Mouse (Mus musculus) kidney, embryonic 14.5 days (tissue): ENCODE measurements around the gene Psmd9. TPM values are rescaled to one million over a fixed set of nuclear protein-coding genes. Genes with fewer than 3 reads are reported as not detected.

ENCODE experiments used
- ATAC-seq: fragments of 200-750 bp; cut with Nextera tagmentation; 2 replicates; pipeline ENCODE4 v1.8.0; 2017; ENCODE audit warnings: moderate number of reproducible peaks, mild to moderate bottlenecking, moderate TSS enrichment, moderate library complexity; ENCODE audit not compliant: low FRiP score, low TSS enrichment
- H3K27ac ChIP-seq: fragments of 300-500 bp; sonication (generic); 2 replicates; pipeline ENCODE4 v1.5.1; 2014; ENCODE audit warnings: low read depth, mild to moderate bottlenecking, low read length, moderate library complexity, mixed read lengths
- H3K27me3 ChIP-seq: fragments of 300-500 bp; sonication (generic); 2 replicates; pipeline ENCODE4 v1.6.1; 2014; ENCODE audit warnings: mild to moderate bottlenecking, low read length; ENCODE audit not compliant: control insufficient read depth, insufficient read depth
- H3K36me3 ChIP-seq: fragments of 300-500 bp; sonication (generic); 2 replicates; pipeline ENCODE4 v1.6.1; 2014; ENCODE audit warnings: low read length, mixed read lengths; ENCODE audit not compliant: control insufficient read depth, insufficient read depth
- H3K4me1 ChIP-seq: fragments of 300-500 bp; sonication (generic); 2 replicates; pipeline ENCODE4 v1.6.1; 2014; ENCODE audit warnings: low read length, mixed read lengths; ENCODE audit not compliant: control insufficient read depth, insufficient read depth
- H3K4me2 ChIP-seq: fragments of 300-500 bp; sonication (generic); replicated peaks from 2 replicates; pipeline ENCODE4 v1.6.1; 2014; ENCODE audit warnings: low read depth, mild to moderate bottlenecking, low read length
- H3K4me3 ChIP-seq: fragments of 300-500 bp; sonication (generic); 2 replicates; pipeline ENCODE4 v1.5.1; 2014; ENCODE audit warnings: mild to moderate bottlenecking, low read length
- H3K9ac ChIP-seq: fragments of 300-500 bp; sonication (generic); 2 replicates; pipeline ENCODE4 v1.6.1; 2014; ENCODE audit warnings: low read depth, mild to moderate bottlenecking, low read length, moderate library complexity
- H3K9me3 ChIP-seq: fragments of 300-500 bp; sonication (generic); 2 replicates; pipeline ENCODE4 v1.6.1; 2016; ENCODE audit warnings: low read length; ENCODE audit not compliant: control insufficient read depth
- WGBS: fragments of 180-500 bp; shearing (Covaris S2); extraction: QIAGEN DNeasy Blood & Tissue Kit; methylation state at CpG from one replicate; pipeline ENCODE4 v1.1.7; 2014; 5-methylcytosine and 5-hydroxymethylcytosine counted together
- polyA plus RNA-seq: library from polyadenylated mRNA; unstranded; fragments of >200 nt; fragmentation: Nextera tagmentation; extraction: Ambion mirVana; gene quantifications from 2 replicates; pipeline ENCODE4 v1.2.1, GENCODE M21; 2014

The Psmd9 gene
- polyA plus RNA-seq, 1 experiment from 2014 or later = 73.9 TPM

DNA sequence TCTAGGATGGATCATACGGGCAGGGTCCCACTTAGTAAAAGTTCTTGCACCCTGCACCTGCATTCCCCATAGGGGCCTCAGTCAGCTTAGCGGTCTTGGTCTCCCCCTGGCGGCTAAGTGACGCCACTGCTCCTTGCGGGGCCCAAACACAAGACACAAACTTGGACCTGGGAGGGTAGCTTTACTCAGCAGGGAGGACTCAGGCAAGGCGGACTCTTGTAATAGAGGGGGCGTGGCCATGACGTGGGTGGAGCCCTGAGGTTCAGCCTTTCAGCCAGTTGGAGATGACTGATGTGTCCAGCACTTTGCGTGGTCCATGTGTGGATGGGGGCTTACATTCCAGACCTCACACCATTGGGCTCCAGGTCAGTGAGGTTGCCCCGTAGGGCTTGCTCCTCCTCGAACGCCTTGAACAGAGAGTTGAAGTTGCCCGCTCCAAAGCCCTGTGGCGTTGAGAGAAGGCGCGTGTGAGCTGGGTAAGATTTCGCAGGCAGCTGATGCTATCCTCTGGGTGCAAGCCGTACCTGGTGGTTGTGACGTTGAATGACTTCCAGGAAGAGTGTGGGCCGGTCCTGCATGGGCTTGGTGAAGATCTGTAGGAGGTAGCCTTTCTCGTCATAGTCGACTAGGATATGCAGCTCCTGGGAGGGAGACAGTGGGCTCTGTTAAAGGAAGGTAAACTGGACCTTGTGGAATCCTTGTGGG lies 2.6 kb downstream of the Psmd9 start:
- H3K4me3 ChIP-seq = peak overlapping the region; percentile 22
- no peaks in the 10 kb centered on the region for H3K27me3 ChIP-seq
- H3K36me3 ChIP-seq = peaks cover 7% of the 10 kb centered on the region
- ATAC-seq = peak; percentile 87
- peak overlapping the region; percentile 45 for H3K4me2 ChIP-seq
- no peak overlapping the region for H3K27ac ChIP-seq
- no peaks in the 10 kb centered on the region for H3K9me3 ChIP-seq
- peak overlapping the region; percentile 37; the same call in 1 of the 2 replicates for H3K9ac ChIP-seq
- 7% methylated on average over 22 of the region's 22 CpGs for WGBS
- peaks cover 12% of the 10 kb centered on the region; the same call in 1 of the 2 replicates for H3K4me1 ChIP-seq

DNA sequence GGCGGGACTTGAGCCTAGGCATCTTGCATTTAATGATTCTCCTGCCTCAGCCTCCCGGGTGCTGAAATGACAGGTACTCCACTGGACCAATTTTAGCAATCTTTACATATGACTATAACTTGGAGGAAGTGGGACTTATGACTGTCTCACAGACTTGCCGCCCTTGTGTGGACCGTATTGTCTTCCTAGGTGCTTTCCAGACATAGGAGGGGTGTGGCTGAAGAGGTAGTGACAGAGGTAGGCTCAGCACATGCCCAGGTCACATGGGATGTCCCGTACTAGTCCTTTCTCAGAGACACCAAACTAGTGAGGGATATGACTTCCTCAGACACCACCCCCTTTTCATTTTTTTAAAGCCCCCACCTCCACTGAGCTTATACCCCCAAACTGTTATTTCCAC lies 9.6 kb downstream of the Psmd9 start:
- no peaks in the 10 kb centered on the region for H3K36me3 ChIP-seq
- no peaks in the 10 kb centered on the region for H3K9me3 ChIP-seq
- no peak overlapping the region for H3K4me2 ChIP-seq
- no peak overlapping the region for H3K27ac ChIP-seq
- H3K4me1 ChIP-seq = no peaks in the 10 kb centered on the region
- WGBS = 92% methylated on average over 5 of the region's 5 CpGs
- ATAC-seq = no peak
- H3K27me3 ChIP-seq = no peaks in the 10 kb centered on the region
- H3K9ac ChIP-seq = no peak overlapping the region
- no peak overlapping the region for H3K4me3 ChIP-seq

DNA sequence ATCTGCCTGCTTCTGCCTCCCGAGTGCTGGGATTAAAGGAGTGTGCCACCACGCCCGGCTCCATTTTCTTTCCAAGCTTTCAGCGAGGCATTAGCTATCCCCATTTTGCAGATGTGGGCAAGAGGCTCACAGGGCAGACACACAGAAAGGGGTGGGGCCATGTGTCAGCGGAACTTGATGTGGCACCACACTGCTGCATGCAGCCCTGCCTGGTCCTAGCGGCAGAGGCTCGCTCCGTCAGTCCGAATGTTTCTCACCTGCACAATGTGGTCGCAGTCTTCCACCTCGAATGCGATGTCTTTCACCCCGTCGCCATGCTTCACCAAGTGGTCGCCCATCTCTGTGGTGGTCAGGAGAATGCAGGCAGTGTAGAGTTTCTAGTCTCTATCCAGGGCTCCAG lies 11.2 kb downstream of the Psmd9 start:
- Histone ChIP-seq H3K27me3 (no peaks in the 10 kb centered on the region), H3K27ac (no peak overlapping the region), H3K9me3 (no peaks in the 10 kb centered on the region), H3K36me3 (no peaks in the 10 kb centered on the region), H3K4me2 (no peak overlapping the region), H3K9ac (no peak overlapping the region), H3K4me3 (no peak overlapping the region), H3K4me1 (no peaks in the 10 kb centered on the region)
- 91% methylated on average over 15 of the region's 15 CpGs for WGBS
- ATAC-seq = no peak

DNA sequence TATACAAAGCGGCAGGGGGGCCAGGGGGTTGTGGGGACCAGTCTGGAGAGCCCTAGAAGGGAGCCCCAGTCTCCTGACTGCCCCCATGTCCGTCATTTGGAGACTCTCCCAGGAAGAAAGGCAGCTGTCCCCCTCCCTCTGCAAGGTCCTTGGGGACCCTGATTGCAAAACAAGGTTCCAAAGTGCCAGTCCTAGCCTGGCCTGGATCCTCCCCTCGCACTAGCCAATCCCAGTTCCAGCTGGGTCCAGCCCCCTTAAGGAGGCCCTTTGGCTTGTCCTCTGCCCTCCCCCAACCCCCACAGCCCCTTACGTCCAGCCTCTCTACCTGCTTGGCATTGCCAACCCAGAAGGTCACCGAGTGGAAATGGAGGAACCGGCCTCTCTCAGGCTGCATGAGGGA lies 12.3 kb downstream of the Psmd9 start:
- no peak overlapping the region for H3K9ac ChIP-seq
- no peaks in the 10 kb centered on the region for H3K9me3 ChIP-seq
- 74% methylated on average over 6 of the region's 6 CpGs for WGBS
- no peak overlapping the region for H3K4me2 ChIP-seq
- H3K4me3 ChIP-seq = no peak overlapping the region
- no peaks in the 10 kb centered on the region for H3K4me1 ChIP-seq
- no peak overlapping the region for H3K27ac ChIP-seq
- no peaks in the 10 kb centered on the region for H3K36me3 ChIP-seq
- no peaks in the 10 kb centered on the region for H3K27me3 ChIP-seq
- no peak for ATAC-seq

DNA sequence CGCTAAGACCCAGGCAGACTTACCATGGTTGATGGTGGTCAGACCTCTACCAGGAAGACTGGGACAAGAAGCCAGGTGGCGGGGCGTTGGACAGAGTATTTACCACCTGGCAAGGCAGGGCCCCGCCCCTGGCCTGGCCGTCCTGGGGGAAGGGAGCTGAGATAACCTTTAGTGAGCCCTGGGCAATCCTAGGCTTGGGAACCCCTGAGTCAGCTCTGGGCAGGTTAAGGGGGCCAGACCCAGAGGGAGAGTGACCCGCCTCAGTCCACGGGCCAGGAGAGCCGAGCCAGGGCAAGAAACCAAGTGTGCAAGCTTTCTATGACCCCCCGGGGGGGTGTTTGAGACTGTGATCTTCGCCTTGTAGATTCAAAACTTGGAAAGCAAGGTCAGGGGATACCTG lies 13.4 kb downstream of the Psmd9 start, which contains the start of gene Hpd:
Gene Hpd, minus strand, starts transcription at position 77 of the 400 bp plus-strand sequence.
- H3K36me3 ChIP-seq = no peaks in the 10 kb centered on the region
- H3K27ac ChIP-seq = no peak within 1 kb of the TSS
- no peak within 1 kb of the TSS for H3K9ac ChIP-seq
- H3K9me3 ChIP-seq = no peaks in the 10 kb centered on the region
- WGBS = 83% methylated on average over 10 of the region's 10 CpGs
- H3K4me1 ChIP-seq = no peaks in the 10 kb centered on the region
- no peak for ATAC-seq
- no peaks in the 10 kb centered on the region for H3K27me3 ChIP-seq
- no peak within 1 kb of the TSS for H3K4me3 ChIP-seq
- H3K4me2 ChIP-seq = no peak within 1 kb of the TSS

DNA sequence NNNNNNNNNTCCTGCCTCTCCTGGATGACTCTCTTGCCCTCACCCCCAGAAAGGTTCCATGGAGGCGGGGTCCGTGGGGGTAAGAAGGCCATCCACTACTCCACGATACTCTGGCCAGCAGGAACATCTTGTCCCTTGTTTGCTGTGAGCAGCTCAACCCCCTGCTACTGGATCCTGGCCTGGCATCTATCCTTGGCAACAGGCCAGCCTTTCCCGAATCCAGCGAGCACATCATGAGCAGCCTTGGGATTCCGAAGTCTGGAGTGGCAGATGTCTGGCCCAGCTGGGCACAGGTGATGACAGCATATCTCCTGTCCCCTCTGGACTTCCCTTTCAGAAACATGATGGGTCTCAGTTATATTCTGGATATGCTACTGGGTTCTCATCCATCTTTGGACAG lies 16.8 kb downstream of the Psmd9 start:
- Histone ChIP-seq H3K4me3 (no peak overlapping the region), H3K9me3 (no peaks in the 10 kb centered on the region), H3K9ac (no peak overlapping the region), H3K27ac (no peak overlapping the region), H3K27me3 (no peaks in the 10 kb centered on the region), H3K4me2 (no peak overlapping the region), H3K4me1 (no peaks in the 10 kb centered on the region), H3K36me3 (no peaks in the 10 kb centered on the region)
- ATAC-seq = no peak
- WGBS = 91% methylated on average over 6 of the region's 6 CpGs

DNA sequence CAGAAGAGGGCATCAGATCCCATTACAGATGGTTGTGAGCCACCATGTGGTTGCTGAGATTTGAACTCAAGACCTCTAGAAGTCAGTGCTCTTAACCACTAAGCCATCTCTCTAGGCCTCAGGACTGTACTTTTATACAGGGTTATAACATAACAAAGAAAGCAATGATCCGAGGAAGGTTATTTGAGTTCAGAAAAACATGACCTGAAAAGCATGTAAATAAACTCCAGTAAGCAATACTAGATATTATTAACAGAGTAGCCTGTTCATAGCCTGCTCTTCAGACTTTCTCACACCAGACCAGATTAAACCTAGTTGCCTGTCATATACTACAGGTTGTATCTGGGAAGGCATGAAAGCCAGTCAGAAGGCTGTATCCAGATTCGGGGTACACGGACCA lies 18.1 kb downstream of the Psmd9 start:
- Histone ChIP-seq H3K27me3 (no peaks in the 10 kb centered on the region), H3K9me3 (no peaks in the 10 kb centered on the region), H3K4me2 (no peak overlapping the region), H3K4me3 (no peak overlapping the region), H3K27ac (no peak overlapping the region), H3K36me3 (no peaks in the 10 kb centered on the region), H3K9ac (no peak overlapping the region), H3K4me1 (no peaks in the 10 kb centered on the region)
- ATAC-seq = no peak
- WGBS = 86% methylated on average over 3 of the region's 3 CpGs

DNA sequence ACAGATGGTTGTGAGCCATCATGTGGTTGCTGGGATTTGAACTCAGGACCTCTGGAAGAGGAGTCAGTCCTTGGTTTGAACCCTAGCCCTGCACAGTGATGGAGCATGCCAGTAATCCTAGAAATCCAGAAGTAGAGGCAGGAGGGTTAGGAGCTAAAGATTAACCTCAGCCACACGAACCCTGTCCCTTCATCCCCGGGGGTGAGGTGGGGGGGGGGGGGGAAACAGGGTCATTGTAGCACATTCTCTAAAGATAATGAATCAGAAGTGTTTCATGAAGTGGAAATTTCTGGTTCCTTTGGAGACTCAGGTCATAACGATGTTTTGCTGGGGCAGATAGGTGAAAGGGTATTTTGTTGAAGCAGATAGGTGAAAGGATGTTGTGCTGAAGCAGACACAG lies 21.7 kb downstream of the Psmd9 start:
- Histone ChIP-seq H3K36me3 (no peaks in the 10 kb centered on the region), H3K4me3 (no peak overlapping the region), H3K4me1 (no peaks in the 10 kb centered on the region), H3K9me3 (no peaks in the 10 kb centered on the region), H3K27me3 (no peaks in the 10 kb centered on the region), H3K4me2 (no peak overlapping the region), H3K9ac (no peak overlapping the region), H3K27ac (no peak overlapping the region)
- WGBS = 74% methylated on average over 3 of the region's 3 CpGs
- no peak for ATAC-seq

DNA sequence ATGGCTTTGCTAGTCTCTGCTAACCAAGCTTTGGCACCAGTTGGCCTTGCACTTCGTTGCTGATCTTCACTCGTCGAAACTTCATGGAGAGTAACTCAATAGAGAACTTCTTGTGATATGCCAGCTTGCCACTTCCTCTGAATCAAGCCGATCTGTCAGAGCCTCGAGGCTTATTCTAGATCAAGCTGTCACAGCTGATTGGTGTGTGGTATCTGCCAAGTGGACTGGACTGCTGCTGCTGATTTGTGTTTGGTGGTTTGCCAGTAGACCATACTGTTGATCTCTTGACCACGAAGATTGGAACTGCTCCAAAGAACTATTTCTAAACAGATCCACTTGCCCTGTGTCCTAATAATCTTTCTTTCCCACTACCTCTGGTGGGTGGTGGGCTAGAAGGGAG lies 22.2 kb downstream of the Psmd9 start:
- Histone ChIP-seq H3K9ac (no peak overlapping the region), H3K4me3 (no peak overlapping the region), H3K27me3 (no peaks in the 10 kb centered on the region), H3K27ac (no peak overlapping the region), H3K4me1 (no peaks in the 10 kb centered on the region), H3K4me2 (no peak overlapping the region), H3K36me3 (no peaks in the 10 kb centered on the region), H3K9me3 (no peaks in the 10 kb centered on the region)
- no peak for ATAC-seq
- 85% methylated on average over 6 of the region's 6 CpGs for WGBS
